Mouse (Mus musculus) layer of hippocampus, postnatal 36 days (tissue): ENCODE data around the gene Gm14190. TPM values are rescaled to one million over a fixed set of nuclear protein-coding genes. Genes with fewer than 3 reads are reported as not detected.
"Not testable (repeated sequence)": the region's sequence is repeated elsewhere in the genome, so short reads cannot be mapped to it uniquely, and the experiment has no call there.

Experiments used
- DNase-seq, 2 experiments: peaks; one replicate each; pipeline ENCODE4 v3.0.0; 2022
- total RNA-seq, 2 experiments: library from RNA; stranded (reverse); gene quantifications; 2 replicates each; pipeline ENCODE4 v1.2.3; 2021

Gene Gm14190
- not detected for total RNA-seq

GRCm38 (mm10) chr11:99690463-99690862 lies at the start of gene Gm14190:
TSS of gene Gm14190 (minus strand) at chr11:99690740.
- no peak for DNase-seq

GRCm38 (mm10) chr11:99734190-99734589 lies 43.6 kb upstream of the Gm14190 start, which contains the start of gene Gm14180:
TSS of gene Gm14180 (minus strand) at chr11:99734290.
- no peak for DNase-seq

- no peak for DNase-seq
Measured at GRCm38 (mm10) chr11:99724061-99724460, 33.5 kb upstream of the Gm14190 start.

- no peak for DNase-seq
Measured at GRCm38 (mm10) chr11:99718759-99719158, 28.2 kb upstream of the Gm14190 start.

- not testable (repeated sequence) for DNase-seq
Measured at GRCm38 (mm10) chr11:99685235-99685634, 5.3 kb downstream of the Gm14190 start.

- no peak for DNase-seq
Measured at GRCm38 (mm10) chr11:99683481-99683880, 7.1 kb downstream of the Gm14190 start.

GRCm38 (mm10) chr11:99665860-99666259 lies 24.7 kb downstream of the Gm14190 start, which contains the start of gene Krtap4-6:
TSS of gene Krtap4-6 (minus strand) at chr11:99665960.
- no peak for DNase-seq

GRCm38 (mm10) chr11:99662802-99663201 lies 27.7 kb downstream of the Gm14190 start:
- no peak for DNase-seq

GRCm38 (mm10) chr11:99659256-99659655 lies 31.3 kb downstream of the Gm14190 start:
- no peak for DNase-seq

- DNase-seq = not testable (repeated sequence)
Measured at GRCm38 (mm10) chr11:99658467-99659010, 32.0 kb downstream of the Gm14190 start, which contains the start of gene Gm11563. TSS of gene Gm11563 (minus strand) at chr11:99658960.

GRCm38 (mm10) chr11:99657051-99657450 lies 33.5 kb downstream of the Gm14190 start:
- no peak for DNase-seq

- DNase-seq = no peak
Measured at GRCm38 (mm10) chr11:99650136-99650535, 40.4 kb downstream of the Gm14190 start, which contains the start of gene Gm11555. TSS of gene Gm11555 (minus strand) at chr11:99650236.

- DNase-seq = no peak
Measured at GRCm38 (mm10) chr11:99646444-99646843, 44.1 kb downstream of the Gm14190 start.

- DNase-seq = no peak
Measured at GRCm38 (mm10) chr11:99644351-99644750, 46.2 kb downstream of the Gm14190 start.

GRCm38 (mm10) chr11:99643635-99644139 lies 46.9 kb downstream of the Gm14190 start, which contains the start of gene Krtap4-7:
TSS of gene Krtap4-7 (minus strand) at chr11:99644089.
- not testable (repeated sequence) for DNase-seq

- no peak for DNase-seq
Measured at GRCm38 (mm10) chr11:99640926-99641325, 49.6 kb downstream of the Gm14190 start.

Other genes with a start within 250 kb of the Gm14190 start
- not detected for gene Krt23, start 197.6 kb downstream of the Gm14190 start, total RNA-seq
- gene Krt39, start 169.4 kb downstream of the Gm14190 start, total RNA-seq = not detected
- not detected for gene Krt40, start 147.6 kb downstream of the Gm14190 start, total RNA-seq
- gene Krtap3-3, start 139.9 kb downstream of the Gm14190 start, total RNA-seq = not detected
- gene Krtap3-2, start 133.9 kb downstream of the Gm14190 start, total RNA-seq = not detected
- gene Gm11939, start 131.3 kb downstream of the Gm14190 start, total RNA-seq = not detected
- gene Krtap3-1, start 124.1 kb downstream of the Gm14190 start, total RNA-seq = not detected
- gene Krtap1-5, start 109.7 kb downstream of the Gm14190 start, total RNA-seq = not detected
- gene Krtap1-4, start 107.1 kb downstream of the Gm14190 start, total RNA-seq = not detected
- not detected for gene Krtap1-3, start 99.4 kb downstream of the Gm14190 start, total RNA-seq
- gene Krtap9-3, start 92.6 kb downstream of the Gm14190 start, total RNA-seq = not detected
- gene Gm11938, start 87.4 kb downstream of the Gm14190 start, total RNA-seq = not detected
- gene Gm11937, start 80.6 kb downstream of the Gm14190 start, total RNA-seq = not detected
- not detected for gene Krtap2-4, start 75.9 kb downstream of the Gm14190 start, total RNA-seq
- not detected for gene Gm11562, start 70.3 kb downstream of the Gm14190 start, total RNA-seq
- not detected for gene Krtap4-1, start 62.5 kb downstream of the Gm14190 start, total RNA-seq
- not detected for gene Krtap4-2, start 55.7 kb downstream of the Gm14190 start, total RNA-seq
- not detected for gene Krtap4-7, start 46.7 kb downstream of the Gm14190 start, total RNA-seq
- gene Gm11555, start 40.5 kb downstream of the Gm14190 start, total RNA-seq = not detected
- gene Gm11563, start 31.8 kb downstream of the Gm14190 start, total RNA-seq = not detected
- not detected for gene Krtap4-6, start 24.8 kb downstream of the Gm14190 start, total RNA-seq
- gene Gm14180, start 43.5 kb upstream of the Gm14190 start, total RNA-seq = not detected
- not detected for gene Gm11595, start 82.2 kb upstream of the Gm14190 start, total RNA-seq
- not detected for gene Krtap4-8, start 90.0 kb upstream of the Gm14190 start, total RNA-seq
- gene Krtap4-9, start 94.5 kb upstream of the Gm14190 start, total RNA-seq = not detected
- not detected for gene Gm11596, start 102.7 kb upstream of the Gm14190 start, total RNA-seq
- gene Gm11569, start 108.2 kb upstream of the Gm14190 start, total RNA-seq = not detected
- not detected for gene Gm11554, start 113.7 kb upstream of the Gm14190 start, total RNA-seq
- not detected for gene Krtap4-13, start 119.2 kb upstream of the Gm14190 start, total RNA-seq
- not detected for gene Gm11564, start 124.9 kb upstream of the Gm14190 start, total RNA-seq
- gene 2300003K06Rik, start 147.3 kb upstream of the Gm14190 start, total RNA-seq = not detected
- not detected for gene Krtap4-16, start 160.9 kb upstream of the Gm14190 start, total RNA-seq
- gene Gm11568, start 167.2 kb upstream of the Gm14190 start, total RNA-seq = not detected
- gene Gm11559, start 173.7 kb upstream of the Gm14190 start, total RNA-seq = not detected
- gene Krtap9-1, start 182.6 kb upstream of the Gm14190 start, total RNA-seq = not detected
- gene Gm11567, start 188.4 kb upstream of the Gm14190 start, total RNA-seq = not detected
- not detected for gene Krtap31-1, start 217.2 kb upstream of the Gm14190 start, total RNA-seq
- not detected for gene Gm11565, start 224.0 kb upstream of the Gm14190 start, total RNA-seq
- not detected for gene Krtap31-2, start 245.6 kb upstream of the Gm14190 start, total RNA-seq